Mouse (Mus musculus): ENCODE measurements at regions not wholly inside any gene's neighbourhood (a gene's known extent, or its start where the extent isn't known, plus 50 kb on each side); places are given as distances from the start of the nearest gene placed in this dataset.

DNA sequence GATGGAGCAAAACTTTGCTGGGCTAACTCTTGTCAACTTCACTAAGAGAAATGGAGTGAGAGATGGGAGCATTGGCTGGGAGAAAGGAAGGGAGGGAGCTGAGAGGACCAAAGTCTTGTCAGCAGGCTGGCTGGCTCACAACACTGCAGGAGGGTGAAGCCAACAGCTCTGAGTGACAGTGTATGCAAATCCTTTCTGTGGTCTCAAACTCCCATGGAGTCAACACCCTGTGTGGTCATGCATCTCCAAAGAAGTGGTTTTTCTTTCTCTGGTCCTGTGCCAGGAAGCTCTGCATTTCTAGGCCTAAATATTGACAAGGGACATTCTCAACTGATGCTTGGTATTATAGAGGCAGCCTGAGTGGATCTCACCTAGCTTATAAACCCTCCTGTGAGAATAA, 194.9 kb upstream of the Krr1 start:
- TF ChIP-seq CTCF (IDR thresholded peaks at IDR 0.05; ENCODE audit: extremely low read depth, insufficient read depth, low read length) (no peak), POLR2A (IDR thresholded peaks at IDR 0.05; ENCODE audit: extremely low read depth, insufficient read depth, low read length) (no peak)
